Mouse (Mus musculus) embryonic facial prominence, embryonic 14.5 days (tissue): Measurements from ENCODE around the gene Rlf. TPM values are rescaled to one million over a fixed set of nuclear protein-coding genes. Genes with fewer than 3 reads are reported as not detected.
A peak's percentile ranks its signal among the peaks of the same experiment; 100 is the strongest.
"Not testable (repeated sequence)": the region's sequence is repeated elsewhere in the genome, so short reads cannot be mapped to it uniquely, and the experiment has no call there.

Source experiments
- ATAC-seq: fragments of 200-750 bp; cut with Nextera tagmentation; 2 replicates; pipeline ENCODE4 v1.8.0; 2017; ENCODE audit warnings: low read depth, moderate number of reproducible peaks, moderate TSS enrichment
- DNase-seq: peaks from one replicate; pipeline ENCODE4 v3.0.0-alpha.2; 2015; ENCODE audit warnings: low spot score
- H3K27ac ChIP-seq: fragments of 300-500 bp; sonication (generic); replicated peaks from 2 replicates; pipeline ENCODE4 v1.5.1; 2014; ENCODE audit warnings: low read depth, mild to moderate bottlenecking, low read length, moderate library complexity
- H3K27me3 ChIP-seq: fragments of 300-500 bp; sonication (generic); replicated peaks from 2 replicates; pipeline ENCODE4 v1.6.1; 2014; ENCODE audit warnings: low read length; ENCODE audit not compliant: control insufficient read depth, insufficient read depth
- H3K36me3 ChIP-seq: fragments of 300-500 bp; sonication (generic); 2 replicates; pipeline ENCODE4 v1.6.1; 2014; ENCODE audit warnings: low read length, mixed read lengths; ENCODE audit not compliant: control insufficient read depth, insufficient read depth
- H3K4me1 ChIP-seq: fragments of 300-500 bp; sonication (generic); 2 replicates; pipeline ENCODE4 v1.6.1; 2014; ENCODE audit warnings: antibody characterized with exemption, low read length; ENCODE audit not compliant: control insufficient read depth, insufficient read depth
- H3K4me2 ChIP-seq: fragments of 300-500 bp; sonication (generic); 2 replicates; pipeline ENCODE4 v1.6.1; 2014; ENCODE audit warnings: low read depth, mild to moderate bottlenecking, low read length, moderate library complexity, mixed read lengths
- H3K4me3 ChIP-seq: fragments of 300-500 bp; sonication (generic); 2 replicates; pipeline ENCODE4 v1.5.1; 2014; ENCODE audit warnings: low read depth, mild to moderate bottlenecking, low read length
- H3K9ac ChIP-seq: fragments of 300-500 bp; sonication (generic); 2 replicates; pipeline ENCODE4 v1.6.1; 2014; ENCODE audit warnings: low read depth, mild to moderate bottlenecking, low read length, moderate library complexity, mixed read lengths
- H3K9me3 ChIP-seq: fragments of 300-500 bp; sonication (generic); 2 replicates; pipeline ENCODE4 v1.6.1; 2016; ENCODE audit warnings: low read length; ENCODE audit not compliant: control insufficient read depth
- WGBS: fragments of 180-500 bp; shearing (Covaris S2); extraction: QIAGEN DNeasy Blood & Tissue Kit; methylation state at CpG from one replicate; pipeline ENCODE4 v1.1.7; 2014; 5-methylcytosine and 5-hydroxymethylcytosine counted together
- polyA plus RNA-seq: library from polyadenylated mRNA; unstranded; fragments of >200 nt; fragmentation: Nextera tagmentation; extraction: Ambion mirVana; gene quantifications from 2 replicates; pipeline ENCODE4 v1.2.1, GENCODE M21; 2014

Rlf gene
- polyA plus RNA-seq, 1 experiment from 2014 or later = 18.6 TPM

DNA sequence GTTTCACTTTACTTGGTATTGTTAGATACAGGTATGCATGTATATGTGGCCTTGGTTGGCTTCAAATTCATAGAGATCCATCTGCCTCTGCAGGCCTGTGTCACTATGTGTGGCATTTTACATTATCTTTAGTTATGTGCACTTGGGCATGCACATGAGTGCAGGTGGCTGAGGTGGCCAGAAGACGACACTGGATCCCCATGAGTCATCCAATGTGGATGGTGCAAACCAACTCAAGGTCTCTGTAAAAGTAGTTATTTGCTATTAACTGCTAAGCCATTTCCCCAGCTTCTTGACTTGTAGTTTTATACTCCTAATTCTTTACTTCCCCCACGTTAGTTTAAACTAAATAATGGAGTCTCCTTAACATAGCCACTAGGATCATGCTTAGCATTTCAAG lies 22.6 kb downstream of the Rlf start:
- ATAC-seq (no peak), DNase-seq (no peak)
- Histone ChIP-seq H3K9me3 (no peaks in the 10 kb centered on the region), H3K4me3 (no peak overlapping the region), H3K36me3 (peaks cover 18% of the 10 kb centered on the region; the same call in 1 of the 2 replicates), H3K27me3 (no peaks in the 10 kb centered on the region), H3K9ac (no peak overlapping the region), H3K4me2 (no peak overlapping the region), H3K4me1 (no peaks in the 10 kb centered on the region), H3K27ac (no peak overlapping the region)
- WGBS = 96% methylated on average over 2 of the region's 2 CpGs

DNA sequence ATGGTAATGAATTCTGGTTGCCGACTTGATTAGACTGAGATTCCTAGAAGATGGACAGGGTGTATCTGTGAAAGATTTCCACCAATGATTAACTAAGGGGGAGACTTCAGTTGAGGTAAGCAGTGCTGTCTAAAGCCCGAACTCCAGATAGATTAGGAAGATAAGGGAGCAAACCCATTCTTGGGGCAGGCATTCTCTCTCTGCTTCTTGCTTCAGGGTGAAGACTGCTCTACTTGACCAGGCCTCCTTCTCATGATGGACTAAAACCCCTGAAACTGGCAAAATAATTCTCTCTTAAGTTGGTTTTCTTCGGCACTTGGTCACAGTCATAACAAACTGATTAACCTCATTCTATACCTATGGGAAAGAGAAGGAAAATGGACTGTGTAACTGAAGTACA lies 25.5 kb downstream of the Rlf start:
- Histone ChIP-seq H3K4me3 (no peak overlapping the region), H3K4me2 (no peak overlapping the region), H3K9ac (no peak overlapping the region), H3K4me1 (no peaks in the 10 kb centered on the region), H3K27me3 (no peaks in the 10 kb centered on the region), H3K27ac (no peak overlapping the region), H3K9me3 (no peaks in the 10 kb centered on the region), H3K36me3 (peaks cover 32% of the 10 kb centered on the region)
- WGBS = 95% methylated on average over 3 of the region's 3 CpGs
- DNase-seq (no peak), ATAC-seq (no peak)

DNA sequence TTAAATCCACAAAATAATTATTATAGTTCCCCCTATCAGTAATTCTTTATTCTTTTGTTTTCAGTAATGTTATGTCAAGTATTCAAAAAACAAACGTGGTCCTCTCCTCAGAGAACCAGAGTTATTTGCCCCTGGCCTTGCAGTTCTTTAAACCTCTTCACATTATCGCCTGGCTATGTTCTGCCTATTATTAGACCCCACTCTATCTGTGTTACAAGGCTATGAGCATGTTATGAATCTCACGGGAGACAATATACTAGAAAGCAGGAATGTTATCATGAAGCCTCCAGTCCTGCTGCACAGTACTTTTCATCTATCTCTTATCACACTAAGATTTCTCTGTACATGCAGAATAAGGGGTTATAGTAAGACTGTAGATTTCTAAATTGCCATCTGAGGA lies 35.2 kb downstream of the Rlf start:
- 0 out of 2 replicates have a peak, but pooled peaks cover 8% of the 10 kb centered on the region for H3K9me3 ChIP-seq
- no peak overlapping the region for H3K4me2 ChIP-seq
- H3K27me3 ChIP-seq = no peaks in the 10 kb centered on the region
- 93% methylated on average over 3 of the region's 3 CpGs for WGBS
- no peaks in the 10 kb centered on the region for H3K4me1 ChIP-seq
- H3K9ac ChIP-seq = no peak overlapping the region
- no peak overlapping the region for H3K27ac ChIP-seq
- DNase-seq = no peak
- no peak for ATAC-seq
- no peak overlapping the region for H3K4me3 ChIP-seq
- H3K36me3 ChIP-seq = peaks cover 48% of the 10 kb centered on the region

DNA sequence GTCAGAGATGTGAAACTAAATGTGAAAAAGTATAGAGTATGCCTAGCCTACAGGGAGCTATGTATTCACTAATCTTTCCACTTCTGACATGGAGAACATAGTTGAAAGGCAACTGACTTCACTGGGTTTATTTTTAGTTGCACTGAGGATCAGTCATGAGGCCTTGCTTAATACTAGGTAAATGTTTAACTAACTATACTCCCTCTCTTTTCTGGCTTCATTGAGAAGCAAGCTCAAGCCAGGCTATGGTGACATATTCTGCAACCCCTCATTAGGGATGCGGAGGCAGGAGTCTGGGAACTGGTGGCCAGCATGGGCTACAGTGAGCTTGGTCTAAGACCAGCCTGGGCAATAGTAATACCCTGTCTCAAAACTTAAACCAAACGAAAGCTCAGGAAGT lies 47.2 kb downstream of the Rlf start:
- no peak overlapping the region for H3K4me2 ChIP-seq
- H3K4me1 ChIP-seq = no peaks in the 10 kb centered on the region
- H3K9ac ChIP-seq = no peak overlapping the region
- peaks cover 13% of the 10 kb centered on the region; the same call in 1 of the 2 replicates for H3K9me3 ChIP-seq
- no peaks in the 10 kb centered on the region for H3K27me3 ChIP-seq
- H3K36me3 ChIP-seq = peaks cover 69% of the 10 kb centered on the region
- H3K27ac ChIP-seq = no peak overlapping the region
- DNase-seq (no peak), ATAC-seq (no peak)
- WGBS = 95% methylated on average over 2 of the region's 2 CpGs
- no peak overlapping the region for H3K4me3 ChIP-seq

DNA sequence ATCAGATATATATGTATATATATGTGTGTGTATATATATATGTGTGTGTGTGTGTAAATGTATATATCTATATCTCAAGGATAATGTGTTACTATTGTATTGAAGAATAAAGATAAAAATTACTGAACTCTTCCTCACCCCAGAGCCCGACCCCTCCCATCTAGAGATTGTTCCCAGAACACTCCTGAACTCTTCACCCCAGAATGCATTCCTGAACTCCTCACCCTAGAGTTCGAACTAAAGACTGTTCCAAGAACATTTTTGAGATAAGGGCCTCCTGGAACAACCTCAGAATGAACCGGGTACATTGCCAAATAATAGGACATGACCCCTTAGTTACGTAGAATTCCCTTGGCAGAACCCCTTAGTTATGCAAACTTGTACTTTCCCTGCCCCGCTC lies 48.2 kb downstream of the Rlf start:
- WGBS = 72% methylated on average over 3 of the region's 5 CpGs
- H3K36me3 ChIP-seq = peaks cover 73% of the 10 kb centered on the region
- not testable (repeated sequence) for H3K27ac ChIP-seq, H3K9ac ChIP-seq, H3K4me1 ChIP-seq, H3K9me3 ChIP-seq, H3K27me3 ChIP-seq, H3K4me2 ChIP-seq, DNase-seq, H3K4me3 ChIP-seq, ATAC-seq

DNA sequence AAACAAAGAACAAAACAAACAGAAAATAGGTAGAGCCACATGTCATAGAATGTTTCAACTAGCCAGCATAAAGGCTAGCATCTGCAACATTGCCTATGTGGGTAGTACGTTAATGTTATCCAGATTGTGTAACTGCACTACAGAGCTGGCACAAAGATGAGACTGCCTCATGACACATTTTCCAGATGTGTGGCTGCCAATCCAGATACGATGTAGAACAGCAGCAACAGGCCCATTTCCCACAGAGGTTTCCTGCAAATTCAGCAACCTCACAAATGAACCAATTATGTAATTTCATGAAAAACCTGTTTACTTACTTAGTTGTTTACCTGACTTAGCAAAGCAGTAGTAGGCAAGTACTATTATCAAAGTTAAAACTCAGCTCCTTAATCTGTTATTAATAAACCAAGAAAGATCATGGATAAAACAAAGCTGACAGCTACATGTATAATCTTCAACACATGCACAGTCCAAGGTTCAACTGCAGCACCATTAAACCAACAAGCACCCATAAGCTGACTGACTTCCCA lies 51.3 kb downstream of the Rlf start:
- 0 out of 2 replicates have a peak, but pooled peaks cover 4% of the 10 kb centered on the region for H3K9me3 ChIP-seq
- ATAC-seq (no peak), DNase-seq (no peak)
- H3K27me3 ChIP-seq = no peaks in the 10 kb centered on the region
- no peak overlapping the region for H3K4me3 ChIP-seq
- 75% methylated on average over 2 of the region's 2 CpGs for WGBS
- H3K9ac ChIP-seq = no peak overlapping the region
- no peak overlapping the region for H3K4me2 ChIP-seq
- H3K36me3 ChIP-seq = peaks cover 50% of the 10 kb centered on the region
- H3K27ac ChIP-seq = no peak overlapping the region
- no peaks in the 10 kb centered on the region for H3K4me1 ChIP-seq

DNA sequence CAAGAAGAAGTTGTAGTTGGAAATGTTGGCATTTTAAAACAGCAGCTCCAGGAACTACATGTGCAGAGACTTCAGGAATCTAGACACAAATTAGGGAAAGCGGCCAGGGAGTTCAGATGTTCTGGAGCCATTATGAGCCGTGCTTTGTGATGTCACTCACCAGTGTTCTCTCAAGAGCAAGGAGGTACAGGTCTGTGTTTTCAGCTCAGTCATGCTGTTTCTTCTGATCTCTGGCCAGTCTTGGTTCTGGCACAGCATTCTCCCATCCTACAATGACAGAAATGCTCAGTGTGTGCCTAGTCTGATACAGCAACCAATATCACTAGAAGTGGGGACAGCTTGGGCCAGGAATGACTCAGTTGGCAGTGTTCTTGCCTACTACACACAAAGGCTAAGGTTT lies 105.8 kb downstream of the Rlf start, which contains the start of gene Tmco2:
TSS of gene Tmco2 (minus strand) at position 101 of the 400 bp plus-strand sequence.
- no peak within 1 kb of the TSS for H3K27ac ChIP-seq
- no peak within 1 kb of the TSS for H3K4me2 ChIP-seq
- H3K9ac ChIP-seq = no peak within 1 kb of the TSS
- no peaks in the 10 kb centered on the region for H3K4me1 ChIP-seq
- H3K27me3 ChIP-seq = no peaks in the 10 kb centered on the region
- ATAC-seq = no peak
- no peaks in the 10 kb centered on the region for H3K9me3 ChIP-seq
- no peak within 1 kb of the TSS for H3K4me3 ChIP-seq
- WGBS = 93% methylated on average over 2 of the region's 2 CpGs
- H3K36me3 ChIP-seq = no peaks in the 10 kb centered on the region
- DNase-seq = no peak

DNA sequence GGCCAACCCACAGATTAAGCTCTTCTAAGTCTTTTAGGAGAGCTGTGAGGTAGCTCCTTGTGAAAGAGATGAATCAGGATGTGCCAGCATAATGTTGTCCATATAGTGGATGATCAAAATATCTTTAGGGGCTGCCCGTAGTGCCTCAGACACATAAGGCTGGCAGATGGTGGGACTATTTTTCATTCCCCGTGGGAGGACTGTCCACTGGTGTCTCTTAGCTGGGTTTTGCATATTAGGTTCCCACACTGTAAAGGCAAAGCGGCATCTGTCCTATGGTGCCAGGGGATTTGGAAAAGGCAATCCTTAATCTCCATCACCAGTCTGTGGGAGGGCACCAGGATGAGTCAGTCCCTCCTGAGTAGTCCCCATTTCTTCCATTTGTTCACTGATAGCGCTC lies 111.6 kb downstream of the Rlf start:
- WGBS = 79% methylated on average over 4 of the region's 4 CpGs
- no peaks in the 10 kb centered on the region; the same call in 1 of the 2 replicates for H3K27me3 ChIP-seq
- DNase-seq (no peak), ATAC-seq (no peak)
- H3K4me1 ChIP-seq = no peaks in the 10 kb centered on the region; the same call in 1 of the 2 replicates
- no peaks in the 10 kb centered on the region for H3K36me3 ChIP-seq
- H3K9me3 ChIP-seq = no peaks in the 10 kb centered on the region
- no peak overlapping the region for H3K4me2 ChIP-seq
- no peak overlapping the region for H3K27ac ChIP-seq
- no peak overlapping the region for H3K9ac ChIP-seq
- H3K4me3 ChIP-seq = no peak overlapping the region

DNA sequence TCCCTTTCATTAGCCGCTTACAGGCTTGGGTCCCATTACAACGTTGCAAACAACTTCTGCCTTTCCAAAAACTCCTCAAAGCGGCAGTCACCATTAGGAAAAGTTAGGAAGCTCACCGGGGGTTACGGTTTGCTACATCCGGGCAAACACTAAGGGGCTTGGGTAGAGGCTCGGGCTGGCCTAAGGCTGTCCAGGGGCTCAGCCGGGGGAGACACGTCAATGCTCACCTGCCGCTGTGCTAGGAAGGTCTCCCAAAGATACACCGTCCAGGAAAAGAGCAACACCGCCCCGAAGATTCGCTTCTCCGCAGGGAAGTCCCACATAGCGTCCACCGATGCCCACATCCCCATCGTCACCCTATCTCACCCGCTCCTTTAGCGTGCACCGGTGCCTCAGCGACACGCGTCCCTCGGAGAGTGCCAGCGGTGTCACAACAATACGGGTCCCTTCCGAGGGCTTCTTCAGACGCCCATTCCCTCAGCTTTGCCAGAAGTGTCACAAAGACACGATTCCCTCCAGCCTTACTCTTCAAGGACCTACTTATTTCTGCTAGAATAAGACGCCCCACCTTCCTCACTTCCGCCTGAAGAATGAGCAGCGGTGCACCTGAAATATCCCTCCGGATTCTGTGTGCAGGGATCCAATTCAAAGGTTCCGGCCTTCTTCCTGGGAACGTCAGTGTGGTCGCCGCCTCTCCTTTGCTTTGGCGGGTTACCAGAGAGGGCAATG lies 117.1 kb downstream of the Rlf start, which contains the start of gene Zmpste24:
TSS of gene Zmpste24 (minus strand) at position 592 of the 729 bp plus-strand sequence.
- Histone ChIP-seq H3K9me3 (no peaks in the 10 kb centered on the region), H3K4me1 (peaks cover 7% of the 10 kb centered on the region), H3K9ac (peak within 1 kb of the TSS; percentile 79), H3K4me3 (peak within 1 kb of the TSS; percentile 79), H3K4me2 (peak within 1 kb of the TSS; percentile 83), H3K36me3 (peaks cover 28% of the 10 kb centered on the region), H3K27ac (peak within 1 kb of the TSS; percentile 74; the same call in 1 of the 2 replicates), H3K27me3 (no peaks in the 10 kb centered on the region; the same call in 1 of the 2 replicates)
- WGBS = under 1% methylated on average over 38 of the region's 39 CpGs
- ATAC-seq = peak; percentile 93
- peak; percentile 95 for DNase-seq
